Mouse (Mus musculus) effector memory CD4-positive, alpha-beta T cell, adult 5 months (primary cell): ENCODE data around the gene Catsperg1. TPM values are rescaled to one million over a fixed set of nuclear protein-coding genes. Genes with fewer than 3 reads are reported as not detected.

ENCODE experiments used
- polyA plus RNA-seq: library from polyadenylated mRNA; unstranded; fragments of 100-300 nt; shearing (Covaris generic); gene quantifications from one replicate; pipeline ENCODE4 v1.2.1, GENCODE M21; 2017

Catsperg1 gene
- polyA plus RNA-seq: 0.51 TPM

GRCm38 (mm10) chr7:29213675-29214082, at the start of gene Catsperg1:
TSS of gene Catsperg1 (minus strand) at chr7:29214035.

GRCm38 (mm10) chr7:29248261-29248841, 34.5 kb upstream of the Catsperg1 start, which contains the start of gene 2200002D01Rik:
TSS of gene 2200002D01Rik (minus strand) at chr7:29248466.

GRCm38 (mm10) chr7:29238019-29238967, 24.5 kb upstream of the Catsperg1 start, which contains the start of gene Yif1b:
TSS of gene Yif1b (plus strand) at chr7:29238329.

GRCm38 (mm10) chr7:29232247-29233013, 18.6 kb upstream of the Catsperg1 start, which contains the start of gene Kcnk6:
TSS of gene Kcnk6 (minus strand) at chr7:29232515.

GRCm38 (mm10) chr7:29180077-29180853, 33.6 kb downstream of the Catsperg1 start, which contains the start of gene Psmd8:
TSS of gene Psmd8 (minus strand) at chr7:29180701.

GRCm38 (mm10) chr7:29170066-29170754, 43.6 kb downstream of the Catsperg1 start, which contains the start of the genes Ggn and Spred3:
TSS of gene Ggn (plus strand) at chr7:29170210.
TSS of gene Spred3 (minus strand) at chr7:29170411.

GRCm38 (mm10) chr7:29155838-29156782, 57.7 kb downstream of the Catsperg1 start, which contains the start of gene Fam98c:
TSS of gene Fam98c (minus strand) at chr7:29156234.

GRCm38 (mm10) chr7:29134693-29135386, 79.0 kb downstream of the Catsperg1 start, which contains the start of gene Rasgrp4:
TSS of gene Rasgrp4 (plus strand) at chr7:29134851.

Other genes with a start within 250 kb of the Catsperg1 start
- gene Eif3k, start 232.2 kb downstream of the Catsperg1 start, polyA plus RNA-seq: 292 TPM
- 137 TPM for gene Map4k1, start 232.0 kb downstream of the Catsperg1 start, polyA plus RNA-seq
- 1.1 TPM for gene Ryr1, start 88.9 kb downstream of the Catsperg1 start, polyA plus RNA-seq
- 0.21 TPM for gene Rasgrp4, start 79.2 kb downstream of the Catsperg1 start, polyA plus RNA-seq
- 50.7 TPM for gene Fam98c, start 57.8 kb downstream of the Catsperg1 start, polyA plus RNA-seq
- not detected for gene Ggn, start 43.8 kb downstream of the Catsperg1 start, polyA plus RNA-seq
- not detected for gene Spred3, start 43.6 kb downstream of the Catsperg1 start, polyA plus RNA-seq
- gene Psmd8, start 33.3 kb downstream of the Catsperg1 start, polyA plus RNA-seq: 180 TPM
- 1.6 TPM for gene Kcnk6, start 18.5 kb upstream of the Catsperg1 start, polyA plus RNA-seq
- 41.4 TPM for gene Yif1b, start 24.3 kb upstream of the Catsperg1 start, polyA plus RNA-seq
- 1.9 TPM for gene 2200002D01Rik, start 34.4 kb upstream of the Catsperg1 start, polyA plus RNA-seq
- gene Spint2, start 67.9 kb upstream of the Catsperg1 start, polyA plus RNA-seq: 139 TPM
- gene Ppp1r14a, start 75.3 kb upstream of the Catsperg1 start, polyA plus RNA-seq: not detected
- gene Dpf1, start 89.9 kb upstream of the Catsperg1 start, polyA plus RNA-seq: not detected